ENCODE assay signal across 8 mouse cellular contexts in the genomic region with DNA sequence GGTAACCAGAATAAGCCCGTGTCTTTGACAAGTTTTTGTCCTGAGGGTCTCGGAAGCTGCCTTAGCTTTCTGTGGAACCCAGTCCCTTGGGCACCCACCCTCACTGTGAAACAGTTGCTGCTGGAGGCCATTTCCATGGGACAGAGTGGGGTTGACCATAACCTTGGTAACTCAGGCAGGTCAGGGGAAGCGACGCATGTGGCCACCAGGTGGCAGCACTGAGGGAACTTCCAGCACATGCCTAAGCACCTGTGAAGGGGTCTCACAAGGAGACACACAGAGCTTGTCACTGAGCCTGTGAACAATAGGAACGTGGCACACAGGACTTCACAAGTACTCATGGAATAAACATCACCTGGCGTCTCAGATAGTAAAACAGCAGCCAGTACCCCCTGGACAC.
DNase-seq lines count a peak whose midpoint lies in the region; ATAC-seq lines count a peak whose summit lies in the region.

No protein-coding gene starts in this region.

- ATAC-seq in hindbrain, embryonic 12.5 days (ENCODE audit: low FRiP score), result no peak
- 0 out of 2 replicates have a peak, but pooled peaks have one; percentile 59 for ATAC-seq in heart, embryonic 12.5 days (ENCODE audit: insufficient number of reproducible peaks, low FRiP score)
- ATAC-seq in monocyte, adult 5-6 weeks (replicated peaks; ENCODE audit: insufficient number of reproducible peaks, low FRiP score, low TSS enrichment, poor library complexity, severe bottlenecking), result 0 out of 2 replicates have a peak, but pooled peaks have one; percentile 38

- H3K4me2 ChIP-seq in hindbrain, embryonic 12.5 days (replicated peaks), result no peak overlapping the region
- H3K4me2 ChIP-seq in heart, embryonic 12.5 days, result no peak overlapping the region

- 48% methylated on average over 6 of the region's 6 CpGs for WGBS in hindbrain, embryonic 10.5 days
- 53% methylated on average over 6 of the region's 6 CpGs for WGBS in hindbrain, embryonic 12.5 days
- 51% methylated on average over 6 of the region's 6 CpGs for WGBS in heart, embryonic 12.5 days

- H3K4me1 ChIP-seq in hindbrain, embryonic 10.5 days (replicated peaks), result no peaks in the 10 kb centered on the region
- H3K4me1 ChIP-seq in hindbrain, embryonic 12.5 days, result peaks cover 3% of the 10 kb centered on the region; the same call in 1 of the 2 replicates
- peaks cover 6% of the 10 kb centered on the region for H3K4me1 ChIP-seq in heart, embryonic 12.5 days (replicated peaks)

- no peak overlapping the region for H3K4me3 ChIP-seq in hindbrain, embryonic 10.5 days
- H3K4me3 ChIP-seq in hindbrain, embryonic 12.5 days, result no peak overlapping the region
- H3K4me3 ChIP-seq in heart, embryonic 12.5 days, result no peak overlapping the region

- H3K27me3 ChIP-seq in hindbrain, embryonic 10.5 days (ENCODE audit: insufficient read depth, poor library complexity, severe bottlenecking), result no peaks in the 10 kb centered on the region
- no peaks in the 10 kb centered on the region for H3K27me3 ChIP-seq in hindbrain, embryonic 12.5 days
- H3K27me3 ChIP-seq in heart, embryonic 12.5 days (replicated peaks), result no peaks in the 10 kb centered on the region

- intact Hi-C loops in left cerebral cortex, postnatal 25 days (cut with DNase I), result no loop called here

- no peak overlapping the region for H3K9ac ChIP-seq in hindbrain, embryonic 12.5 days
- H3K9ac ChIP-seq in heart, embryonic 12.5 days, result no peak overlapping the region

- no peaks in the 10 kb centered on the region for H3K9me3 ChIP-seq in hindbrain, embryonic 10.5 days
- no peaks in the 10 kb centered on the region for H3K9me3 ChIP-seq in hindbrain, embryonic 12.5 days (replicated peaks)
- H3K9me3 ChIP-seq in heart, embryonic 12.5 days (replicated peaks), result peaks cover 4% of the 10 kb centered on the region; the same call in 1 of the 2 replicates

- no peak overlapping the region for H3K27ac ChIP-seq in hindbrain, embryonic 10.5 days
- no peak overlapping the region for H3K27ac ChIP-seq in hindbrain, embryonic 12.5 days
- no peak overlapping the region for H3K27ac ChIP-seq in heart, embryonic 12.5 days (ENCODE audit: poor library complexity, severe bottlenecking)

- H3K36me3 ChIP-seq in hindbrain, embryonic 10.5 days, result no peaks in the 10 kb centered on the region
- no peaks in the 10 kb centered on the region for H3K36me3 ChIP-seq in hindbrain, embryonic 12.5 days
- no peaks in the 10 kb centered on the region for H3K36me3 ChIP-seq in heart, embryonic 12.5 days

- DNase-seq in hindbrain, embryonic 10.5 days (ENCODE audit: low spot score), result peak; percentile 76
- peak; percentile 53 for DNase-seq in T-cell, adult 2 months (ENCODE audit: low spot score)
- peak; percentile 38 to 67 for DNase-seq in cerebellum, postnatal 4 days (ENCODE audit: low spot score in 2 of 2)
- DNase-seq in left cerebral cortex, postnatal 25 days (ENCODE audit: low spot score in 2 of 2), result peak; percentile 38 to 45
- peak; percentile 20 to 30 for DNase-seq in thymus, adult 18-20 months

Comparison
In these comparisons a context has a peak if more than half of its experiments do, and no peak if none do; other contexts are left out.
1. DNase-seq: peak in every context shown above with its lines; median percentile 76 in hindbrain, embryonic 10.5 days; 53 in T-cell, adult 2 months; 52 in cerebellum, postnatal 4 days; 42 in left cerebral cortex, postnatal 25 days; 25 in thymus, adult 18-20 months.